Comparison of ENCODE assay signal across 10 mouse cellular contexts in the genomic region with DNA sequence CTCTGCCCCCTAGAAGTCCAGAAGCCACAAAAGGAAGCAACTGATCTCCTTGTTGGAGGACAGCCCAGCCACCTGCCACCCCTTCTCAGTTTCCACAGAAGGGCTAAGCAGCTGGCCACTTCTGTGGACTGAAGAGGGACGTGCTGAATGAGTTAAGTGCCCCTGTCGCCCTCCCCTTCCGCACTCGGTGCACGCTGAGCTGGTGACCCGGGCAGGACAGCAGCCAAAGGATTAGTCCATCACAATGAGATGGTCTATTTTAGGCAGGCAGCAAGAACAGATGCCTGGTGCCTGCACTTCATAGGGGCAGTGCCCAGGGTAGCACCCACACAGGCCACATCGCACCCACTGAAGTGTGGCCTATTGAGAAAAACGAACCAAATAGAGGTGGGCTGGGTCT. TPM values are rescaled to one million over a fixed set of nuclear protein-coding genes. Genes with fewer than 3 reads are reported as not detected.
DNase-seq lines count a peak whose midpoint lies in the region; ATAC-seq lines count a peak whose summit lies in the region.
"Had no signal": no experiment of that assay in that cellular context is flagged by ENCODE, and none has a peak within 500 bp of the region (broad histone marks: within the 10 kb centered on the region; RNA-seq: fewer than 3 reads in every experiment).

No protein-coding gene starts in this region.

- H3K36me3 ChIP-seq in hindbrain, embryonic 14.5 days (replicated peaks; ENCODE audit: control insufficient read depth, insufficient read depth): no peaks in the 10 kb centered on the region
- no peaks in the 10 kb centered on the region for H3K36me3 ChIP-seq in hindbrain, embryonic 10.5 days
- H3K36me3 ChIP-seq in embryonic facial prominence, embryonic 10.5 days (replicated peaks): no peaks in the 10 kb centered on the region
- no peaks in the 10 kb centered on the region for H3K36me3 ChIP-seq in midbrain, embryonic 10.5 days
- no peaks in the 10 kb centered on the region for H3K36me3 ChIP-seq in intestine, embryonic 16.5 days (ENCODE audit: control insufficient read depth, insufficient read depth, low read length)
- H3K36me3 ChIP-seq: liver, embryonic 15.5 days had no signal

- H3K27ac ChIP-seq in hindbrain, embryonic 14.5 days: no peak overlapping the region
- H3K27ac ChIP-seq in hindbrain, embryonic 10.5 days: no peak overlapping the region
- no peak overlapping the region for H3K27ac ChIP-seq in embryonic facial prominence, embryonic 10.5 days (replicated peaks)
- H3K27ac ChIP-seq in midbrain, embryonic 10.5 days (replicated peaks): peak overlapping the region; percentile 33; the same call in 1 of the 2 replicates
- no peak overlapping the region for H3K27ac ChIP-seq in intestine, embryonic 16.5 days (ENCODE audit: low read length)
- H3K27ac ChIP-seq: liver, embryonic 15.5 days had no signal

- H3K9me3 ChIP-seq in hindbrain, embryonic 14.5 days (ENCODE audit: control insufficient read depth, low read length): no peaks in the 10 kb centered on the region
- H3K9me3 ChIP-seq in hindbrain, embryonic 10.5 days: no peaks in the 10 kb centered on the region
- no peaks in the 10 kb centered on the region for H3K9me3 ChIP-seq in embryonic facial prominence, embryonic 10.5 days
- no peaks in the 10 kb centered on the region for H3K9me3 ChIP-seq in midbrain, embryonic 10.5 days (replicated peaks)
- no peaks in the 10 kb centered on the region for H3K9me3 ChIP-seq in intestine, embryonic 16.5 days (ENCODE audit: control insufficient read depth, low read length)
- H3K9me3 ChIP-seq: liver, embryonic 15.5 days had no signal

- no peaks in the 10 kb centered on the region for H3K4me1 ChIP-seq in hindbrain, embryonic 14.5 days (replicated peaks; ENCODE audit: control insufficient read depth, insufficient read depth, low read length)
- H3K4me1 ChIP-seq in hindbrain, embryonic 10.5 days (replicated peaks): peaks cover 8% of the 10 kb centered on the region; the same call in 1 of the 2 replicates
- H3K4me1 ChIP-seq in embryonic facial prominence, embryonic 10.5 days: peaks cover 3% of the 10 kb centered on the region; the same call in 1 of the 2 replicates
- H3K4me1 ChIP-seq in midbrain, embryonic 10.5 days: peaks cover 18% of the 10 kb centered on the region
- no peaks in the 10 kb centered on the region for H3K4me1 ChIP-seq in intestine, embryonic 16.5 days (ENCODE audit: control insufficient read depth, insufficient read depth, low read length)
- H3K4me1 ChIP-seq: liver, embryonic 15.5 days had no signal

- no peak overlapping the region for H3K4me2 ChIP-seq in hindbrain, embryonic 14.5 days (replicated peaks)
- H3K4me2 ChIP-seq in intestine, embryonic 16.5 days (ENCODE audit: low read depth, low read length): no peak overlapping the region
- H3K4me2 ChIP-seq: liver, embryonic 15.5 days had no signal

- 53% methylated on average over 8 of the region's 8 CpGs for WGBS in hindbrain, embryonic 14.5 days
- WGBS in hindbrain, embryonic 10.5 days: 65% methylated on average over 8 of the region's 8 CpGs
- 54% methylated on average over 8 of the region's 8 CpGs for WGBS in embryonic facial prominence, embryonic 10.5 days
- WGBS in midbrain, embryonic 10.5 days: 41% methylated on average over 8 of the region's 8 CpGs
- WGBS in intestine, embryonic 16.5 days: 54% methylated on average over 8 of the region's 8 CpGs

- no peaks in the 10 kb centered on the region for H3K27me3 ChIP-seq in hindbrain, embryonic 14.5 days (ENCODE audit: control insufficient read depth, insufficient read depth, low read length)
- no peaks in the 10 kb centered on the region for H3K27me3 ChIP-seq in hindbrain, embryonic 10.5 days (ENCODE audit: insufficient read depth, poor library complexity, severe bottlenecking)
- no peaks in the 10 kb centered on the region for H3K27me3 ChIP-seq in embryonic facial prominence, embryonic 10.5 days (replicated peaks; ENCODE audit: low read depth, poor library complexity, severe bottlenecking)
- peaks cover 4% of the 10 kb centered on the region; the same call in 1 of the 2 replicates for H3K27me3 ChIP-seq in midbrain, embryonic 10.5 days (ENCODE audit: low read depth, poor library complexity, severe bottlenecking)
- H3K27me3 ChIP-seq in intestine, embryonic 16.5 days (replicated peaks; ENCODE audit: control insufficient read depth, insufficient read depth, low read length): no peaks in the 10 kb centered on the region
- H3K27me3 ChIP-seq: liver, embryonic 15.5 days had no signal

- no peak overlapping the region for H3K9ac ChIP-seq in hindbrain, embryonic 14.5 days
- H3K9ac ChIP-seq in intestine, embryonic 16.5 days (ENCODE audit: low read depth, low read length): no peak overlapping the region
- H3K9ac ChIP-seq: liver, embryonic 15.5 days had no signal

- ATAC-seq in hindbrain, embryonic 14.5 days (ENCODE audit: low FRiP score): peak; percentile 64; the same call in 1 of the 2 replicates
- no peak for ATAC-seq in intestine, embryonic 16.5 days
- ATAC-seq in megakaryocyte, adult 5-6 weeks (ENCODE audit: poor library complexity, severe bottlenecking): no peak

- no peak overlapping the region for H3K4me3 ChIP-seq in hindbrain, embryonic 14.5 days (replicated peaks; ENCODE audit: low read length)
- H3K4me3 ChIP-seq in hindbrain, embryonic 10.5 days: no peak overlapping the region
- no peak overlapping the region for H3K4me3 ChIP-seq in embryonic facial prominence, embryonic 10.5 days
- no peak overlapping the region for H3K4me3 ChIP-seq in midbrain, embryonic 10.5 days
- no peak overlapping the region for H3K4me3 ChIP-seq in intestine, embryonic 16.5 days (ENCODE audit: low read length)
- H3K4me3 ChIP-seq: liver, embryonic 15.5 days had no signal

- no peak for DNase-seq in hindbrain, embryonic 14.5 days (ENCODE audit: low spot score)
- DNase-seq in hindbrain, embryonic 10.5 days (ENCODE audit: low spot score): no peak
- peak; percentile 14 for DNase-seq in embryonic facial prominence, embryonic 10.5 days (ENCODE audit: low spot score)
- peak; percentile 72 to 88 for DNase-seq in heart, adult 18-20 months
- no peak for DNase-seq in midbrain, embryonic 10.5 days (ENCODE audit: low spot score)
- DNase-seq in kidney, postnatal 36 days: no peak

RNA-seq across cellular contexts. Expression of a gene that starts 32.8 kb away (rescaled TPM):
- 7.0 and 7.9 TPM in 2 replicates for polyA plus RNA-seq in hindbrain, embryonic 14.5 days (2014; fragmentation: Nextera tagmentation; extraction: Ambion mirVana)
- polyA plus RNA-seq in hindbrain, embryonic 10.5 days (2016; fragmentation: Nextera tagmentation; extraction: Ambion mirVana): 0.17 and 0.48 TPM in 2 replicates
- polyA plus RNA-seq in embryonic facial prominence, embryonic 10.5 days (2016; fragmentation: Nextera tagmentation; extraction: Ambion mirVana): 0.08 and 0.15 TPM in 2 replicates
- not detected for total RNA-seq in heart, adult 18-20 months (2021)
- polyA plus RNA-seq in midbrain, embryonic 10.5 days (2016; fragmentation: Nextera tagmentation; extraction: Ambion mirVana): 0.44 and 1.1 TPM in 2 replicates
- 0.45 and 0.59 TPM in 2 replicates for polyA plus RNA-seq in intestine, embryonic 16.5 days (2015; fragmentation: Nextera tagmentation; extraction: Ambion mirVana)
- not detected in 2 replicates for total RNA-seq in megakaryocyte, adult 5-6 weeks (2015)
- total RNA-seq in megakaryocyte, adult 5-6 weeks (2017): not detected in 2 replicates
- total RNA-seq: hematopoietic stem cell, adult 5-6 weeks had no signal
- polyA plus RNA-seq: liver, embryonic 15.5 days had no signal

Comparison
In these comparisons a context has a peak if more than half of its experiments do, and no peak if none do; other contexts are left out.
1. DNase-seq: peak in embryonic facial prominence, embryonic 10.5 days (single experiment) and heart, adult 18-20 months (2 of 2); none in hindbrain, embryonic 14.5 days (single experiment), hindbrain, embryonic 10.5 days (single experiment), midbrain, embryonic 10.5 days (single experiment) and kidney, postnatal 36 days (0 of 2).